Mouse (Mus musculus): ENCODE results near the gene Iqcn.

DNA sequence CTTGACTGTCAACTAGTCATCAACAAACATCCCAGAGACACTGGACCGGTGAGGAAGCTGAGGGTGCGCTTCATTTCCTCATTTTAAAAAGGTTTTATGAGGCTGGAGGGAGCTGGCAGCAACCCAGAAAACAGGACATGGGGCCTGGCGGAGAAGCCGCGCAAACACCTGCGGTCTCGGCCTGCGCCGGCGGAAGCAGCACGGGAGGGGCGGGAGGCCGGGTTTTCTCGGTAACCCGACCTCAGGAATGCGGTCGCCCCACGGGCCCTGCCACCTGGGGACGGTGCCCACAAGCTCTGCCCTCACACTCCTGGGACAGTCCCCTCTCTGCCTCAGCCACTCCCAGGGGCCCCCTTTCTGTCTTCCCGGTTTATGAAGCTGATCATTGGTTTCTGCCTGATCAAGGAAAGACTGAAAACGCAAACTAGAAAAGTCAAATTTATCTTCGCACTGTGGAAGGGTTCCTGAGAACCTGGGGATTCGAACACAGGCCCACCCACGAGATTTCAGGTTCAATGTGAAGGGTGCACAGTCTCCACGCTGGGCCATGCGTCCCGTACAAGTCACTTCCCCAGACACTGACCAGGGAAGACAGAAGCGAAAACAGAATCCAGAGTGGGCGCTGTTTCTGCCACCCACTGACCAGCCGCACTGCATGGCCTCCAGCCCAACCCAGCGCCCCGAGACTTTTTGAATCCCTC lies 7.8 kb upstream of the Iqcn start:
- TF ChIP-seq CTCF (IDR thresholded peaks at IDR 0.05; ENCODE audit: low read depth) (no peak), EP300 (IDR thresholded peaks at IDR 0.05; ENCODE audit: low read depth) (no peak)
